Mouse (Mus musculus): ENCODE results near the gene Il31ra.

GRCm38 (mm10) chr13:112492285-112492678 lies 101.9 kb downstream of the Il31ra start:
- TF ChIP-seq ZC3H11A (IDR thresholded peaks at IDR 0.05; ENCODE audit: borderline replicate concordance, low read depth, low read length) = no peak
- no peak for TF ChIP-seq MAFK (IDR thresholded peaks at IDR 0.05; ENCODE audit: insufficient read depth, low read depth, low read length)
- no peak for TF ChIP-seq ZNF384 (IDR thresholded peaks at IDR 0.05; ENCODE audit: low read depth, low read length)
- TF ChIP-seq CHD2 (IDR thresholded peaks at IDR 0.05; ENCODE audit: low read depth, low read length) = no peak

Data from ES-E14 (cell line).